Mouse (Mus musculus): ENCODE data around the gene Cxcr5. TPM values are rescaled to one million over a fixed set of nuclear protein-coding genes. Genes with fewer than 3 reads are reported as not detected.

Gene Cxcr5
- polyA plus RNA-seq, 1 experiment from 2014 or later = 0.13 TPM

GRCm38 (mm10) chr9:44599616-44600015 lies 37.9 kb upstream of the Cxcr5 start:
- DNase-seq (ENCODE audit: low spot score) (peak; percentile 48), ATAC-seq (ENCODE audit: low FRiP score, low TSS enrichment) (no peak)
- no peaks in the 10 kb centered on the region for H3K9me3 ChIP-seq (ENCODE audit: control insufficient read depth, low read length)
- H3K4me3 ChIP-seq (ENCODE audit: low read depth, low read length) = no peak overlapping the region
- H3K27ac ChIP-seq (replicated peaks) = peak overlapping the region; percentile 73
- TF ChIP-seq EP300 (optimal IDR thresholded peaks at IDR 0.05) (no peak), CTCF (IDR thresholded peaks at IDR 0.05; ENCODE audit: low read depth) (no peak)
- H3K4me1 ChIP-seq (replicated peaks; ENCODE audit: control insufficient read depth, insufficient read depth) = no peaks in the 10 kb centered on the region
- no peaks in the 10 kb centered on the region for H3K27me3 ChIP-seq (ENCODE audit: control insufficient read depth, insufficient read depth, low read length)
- no peaks in the 10 kb centered on the region for H3K36me3 ChIP-seq (ENCODE audit: control insufficient read depth, insufficient read depth, low read length)
- WGBS = 11% methylated on average over 6 of the region's 6 CpGs
- no peak overlapping the region for H3K9ac ChIP-seq (ENCODE audit: low read length)
- H3K4me2 ChIP-seq (replicated peaks; ENCODE audit: low read depth) = peak overlapping the region; percentile 48; the same call in 1 of the 2 replicates

- H3K4me3 ChIP-seq (ENCODE audit: low read depth, low read length) = no peak overlapping the region
- TF ChIP-seq EP300 (optimal IDR thresholded peaks at IDR 0.05) = no peak
- TF ChIP-seq CTCF (IDR thresholded peaks at IDR 0.05; ENCODE audit: low read depth) = no peak
- 0 out of 2 replicates have a peak overlapping the region, but pooled peaks have one; percentile 35 for H3K9ac ChIP-seq (ENCODE audit: low read length)
- peak; percentile 69 for ATAC-seq (ENCODE audit: low FRiP score, low TSS enrichment)
- peak overlapping the region; percentile 73 for H3K27ac ChIP-seq (replicated peaks)
- H3K4me1 ChIP-seq (replicated peaks; ENCODE audit: control insufficient read depth, insufficient read depth) = no peaks in the 10 kb centered on the region
- no peaks in the 10 kb centered on the region for H3K36me3 ChIP-seq (ENCODE audit: control insufficient read depth, insufficient read depth, low read length)
- H3K27me3 ChIP-seq (ENCODE audit: control insufficient read depth, insufficient read depth, low read length) = no peaks in the 10 kb centered on the region
- peak overlapping the region; percentile 48 for H3K4me2 ChIP-seq (replicated peaks; ENCODE audit: low read depth)
- WGBS = 9% methylated on average over 18 of the region's 18 CpGs
- H3K9me3 ChIP-seq (ENCODE audit: control insufficient read depth, low read length) = no peaks in the 10 kb centered on the region
- peak; percentile 79 for DNase-seq (ENCODE audit: low spot score)
Observed at GRCm38 (mm10) chr9:44598899-44599495, 37.3 kb upstream of the Cxcr5 start.

- DNase-seq (ENCODE audit: low spot score) (no peak), ATAC-seq (ENCODE audit: low FRiP score, low TSS enrichment) (no peak)
- no peaks in the 10 kb centered on the region for H3K36me3 ChIP-seq (ENCODE audit: control insufficient read depth, insufficient read depth, low read length)
- no peak overlapping the region for H3K27ac ChIP-seq (replicated peaks)
- H3K4me1 ChIP-seq (replicated peaks; ENCODE audit: control insufficient read depth, insufficient read depth) = no peaks in the 10 kb centered on the region
- TF ChIP-seq EP300 (optimal IDR thresholded peaks at IDR 0.05) = no peak
- no peak for TF ChIP-seq CTCF (IDR thresholded peaks at IDR 0.05; ENCODE audit: low read depth)
- 88% methylated on average over 2 of the region's 2 CpGs for WGBS
- no peaks in the 10 kb centered on the region for H3K27me3 ChIP-seq (ENCODE audit: control insufficient read depth, insufficient read depth, low read length)
- no peaks in the 10 kb centered on the region for H3K9me3 ChIP-seq (ENCODE audit: control insufficient read depth, low read length)
- no peak overlapping the region for H3K9ac ChIP-seq (ENCODE audit: low read length)
- H3K4me2 ChIP-seq (replicated peaks; ENCODE audit: low read depth) = no peak overlapping the region
- H3K4me3 ChIP-seq (ENCODE audit: low read depth, low read length) = no peak overlapping the region
Observed at GRCm38 (mm10) chr9:44597742-44598141, 36.1 kb upstream of the Cxcr5 start.

- DNase-seq (ENCODE audit: low spot score) = no peak
- H3K9ac ChIP-seq (ENCODE audit: low read length) = no peak overlapping the region
- no peaks in the 10 kb centered on the region for H3K36me3 ChIP-seq (ENCODE audit: control insufficient read depth, insufficient read depth, low read length)
- H3K27me3 ChIP-seq (ENCODE audit: control insufficient read depth, insufficient read depth, low read length) = no peaks in the 10 kb centered on the region
- no peak overlapping the region for H3K4me3 ChIP-seq (ENCODE audit: low read depth, low read length)
- no peaks in the 10 kb centered on the region for H3K4me1 ChIP-seq (replicated peaks; ENCODE audit: control insufficient read depth, insufficient read depth)
- H3K9me3 ChIP-seq (ENCODE audit: control insufficient read depth, low read length) = no peaks in the 10 kb centered on the region
- no peak for ATAC-seq (ENCODE audit: low FRiP score, low TSS enrichment)
- TF ChIP-seq EP300 (optimal IDR thresholded peaks at IDR 0.05) (no peak), CTCF (IDR thresholded peaks at IDR 0.05; ENCODE audit: low read depth) (no peak)
- WGBS = 53% methylated on average over 1 of the region's 1 CpGs
- no peak overlapping the region for H3K27ac ChIP-seq (replicated peaks)
- no peak overlapping the region for H3K4me2 ChIP-seq (replicated peaks; ENCODE audit: low read depth)
Observed at GRCm38 (mm10) chr9:44595537-44595930, 33.9 kb upstream of the Cxcr5 start.

- TF ChIP-seq EP300 (optimal IDR thresholded peaks at IDR 0.05) (no peak), CTCF (IDR thresholded peaks at IDR 0.05; ENCODE audit: low read depth) (no peak)
- Histone ChIP-seq H3K27me3 (ENCODE audit: control insufficient read depth, insufficient read depth, low read length) (no peaks in the 10 kb centered on the region), H3K9me3 (ENCODE audit: control insufficient read depth, low read length) (no peaks in the 10 kb centered on the region), H3K36me3 (ENCODE audit: control insufficient read depth, insufficient read depth, low read length) (no peaks in the 10 kb centered on the region), H3K27ac (replicated peaks) (no peak overlapping the region), H3K4me3 (ENCODE audit: low read depth, low read length) (no peak overlapping the region), H3K9ac (ENCODE audit: low read length) (no peak overlapping the region), H3K4me2 (replicated peaks; ENCODE audit: low read depth) (no peak overlapping the region), H3K4me1 (replicated peaks; ENCODE audit: control insufficient read depth, insufficient read depth) (no peaks in the 10 kb centered on the region)
- ATAC-seq (ENCODE audit: low FRiP score, low TSS enrichment) = no peak; the same call in 1 of the 2 replicates
- no peak for DNase-seq (ENCODE audit: low spot score)
- WGBS = 61% methylated on average over 9 of the region's 9 CpGs
Observed at GRCm38 (mm10) chr9:44594901-44595536, 33.3 kb upstream of the Cxcr5 start.

- WGBS = 68% methylated on average over 4 of the region's 4 CpGs
- no peak overlapping the region for H3K27ac ChIP-seq (replicated peaks)
- H3K9ac ChIP-seq (ENCODE audit: low read length) = no peak overlapping the region
- no peak for TF ChIP-seq EP300 (optimal IDR thresholded peaks at IDR 0.05)
- H3K36me3 ChIP-seq (ENCODE audit: control insufficient read depth, insufficient read depth, low read length) = no peaks in the 10 kb centered on the region
- DNase-seq (ENCODE audit: low spot score) (no peak), ATAC-seq (ENCODE audit: low FRiP score, low TSS enrichment) (no peak)
- H3K4me2 ChIP-seq (replicated peaks; ENCODE audit: low read depth) = no peak overlapping the region
- no peak overlapping the region for H3K4me3 ChIP-seq (ENCODE audit: low read depth, low read length)
- no peaks in the 10 kb centered on the region for H3K4me1 ChIP-seq (replicated peaks; ENCODE audit: control insufficient read depth, insufficient read depth)
- no peaks in the 10 kb centered on the region for H3K9me3 ChIP-seq (ENCODE audit: control insufficient read depth, low read length)
- no peaks in the 10 kb centered on the region for H3K27me3 ChIP-seq (ENCODE audit: control insufficient read depth, insufficient read depth, low read length)
Observed at GRCm38 (mm10) chr9:44593886-44594285, 32.2 kb upstream of the Cxcr5 start.
